Mouse (Mus musculus) skeletal muscle tissue, adult 2 months (tissue): ENCODE measurements around the gene Gm4737.
"Not testable (repeated sequence)": the region's sequence is repeated elsewhere in the genome, so short reads cannot be mapped to it uniquely, and the experiment has no call there.

Source experiments
- DNase-seq: peaks from one replicate; pipeline ENCODE4 v3.0.0-alpha.2; 2012; ENCODE audit warnings: low read depth, low spot score

The Gm4737 gene

DNA sequence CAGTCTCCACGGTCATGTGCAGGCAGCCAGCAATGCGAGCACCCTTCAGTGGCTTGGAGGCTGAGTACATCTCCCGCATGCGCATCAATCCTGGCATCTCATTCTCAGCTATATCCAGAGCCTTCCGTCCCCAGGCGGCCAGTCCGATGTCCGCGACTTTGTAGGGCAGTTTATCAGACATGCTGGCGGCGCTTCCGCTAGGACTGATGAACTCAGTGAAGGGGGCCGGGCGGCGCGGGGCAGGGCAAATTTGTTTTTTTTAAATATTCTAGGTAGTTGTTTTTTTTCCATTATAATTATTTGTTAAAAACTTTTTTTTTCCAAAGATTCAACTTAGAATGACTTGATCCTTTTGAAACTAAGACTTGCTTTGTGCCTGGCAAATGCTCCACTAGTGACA, at the start of gene Gm4737:
Gene Gm4737, minus strand, starts transcription at position 246 of the 400 bp plus-strand sequence.
- not testable (repeated sequence) for DNase-seq

DNA sequence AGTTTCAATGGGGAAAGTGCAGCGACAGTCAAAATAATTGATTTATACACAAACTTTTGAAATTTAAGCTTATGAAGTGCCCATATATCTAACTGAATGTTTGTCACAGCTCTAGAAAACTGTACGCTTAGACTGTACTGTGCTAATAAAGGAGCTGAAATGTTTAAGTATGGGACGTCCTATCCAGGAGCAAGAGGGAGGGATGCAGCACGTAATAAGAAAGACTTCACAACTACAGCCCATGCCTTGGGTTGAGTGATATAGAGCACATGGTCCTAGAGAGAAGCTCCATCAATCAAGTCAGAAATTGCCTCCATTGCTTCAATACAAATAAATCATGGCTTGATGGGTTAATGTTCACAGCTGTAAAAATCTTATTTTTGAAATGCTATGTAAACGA, 40.9 kb upstream of the Gm4737 start:
- no peak for DNase-seq

DNA sequence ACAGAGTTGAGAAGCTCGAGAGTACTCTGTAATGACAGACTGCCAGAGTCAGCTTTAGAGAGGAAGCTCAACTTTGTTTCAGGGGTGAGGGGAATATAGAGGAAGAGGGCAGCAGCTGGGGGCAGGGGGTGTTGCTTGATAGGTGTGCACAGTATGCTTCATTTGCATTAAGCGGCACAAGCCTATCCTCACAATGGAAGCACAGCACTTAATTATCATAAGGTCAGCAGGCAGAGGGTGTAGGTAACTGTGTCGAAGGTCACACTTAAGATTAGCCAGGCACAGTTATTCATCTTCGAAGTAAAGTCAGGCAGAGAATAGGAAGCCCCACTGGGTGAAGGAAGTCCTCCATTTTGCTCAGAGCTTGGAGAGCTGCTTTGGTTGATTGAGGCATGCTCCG, 28.2 kb upstream of the Gm4737 start:
- no peak for DNase-seq

DNA sequence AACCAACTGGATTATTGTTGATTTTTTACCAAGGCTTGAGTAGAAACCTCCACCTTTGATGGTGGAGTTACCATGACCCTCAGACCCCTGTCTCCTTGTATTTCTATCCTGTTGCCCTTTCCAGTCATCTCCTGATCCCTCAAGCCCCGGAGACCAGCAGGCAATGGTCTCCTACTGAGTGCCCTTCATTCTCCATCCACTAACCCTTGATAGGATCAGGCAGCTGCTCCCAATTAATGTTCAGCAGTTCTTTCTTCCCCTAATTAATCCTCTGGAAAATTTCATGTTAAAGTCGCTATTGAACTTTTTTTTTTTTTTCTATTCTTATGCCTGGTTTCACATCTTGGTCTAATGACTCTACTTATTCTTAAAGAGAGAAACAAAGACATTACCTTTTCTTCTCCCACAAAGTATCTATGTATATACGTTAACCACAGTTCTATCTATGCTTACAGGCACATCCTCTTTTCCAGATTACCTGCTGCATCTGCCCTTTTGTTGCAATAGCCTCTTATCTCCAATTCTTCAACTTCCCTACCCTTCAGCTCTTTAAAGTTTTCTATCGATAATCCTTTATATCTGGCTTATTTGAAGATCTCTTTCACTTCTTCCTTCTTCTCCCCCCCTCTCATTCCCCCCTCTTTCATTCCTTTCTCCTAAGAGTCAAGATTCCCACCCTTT, 23.4 kb upstream of the Gm4737 start:
- DNase-seq: no peak

DNA sequence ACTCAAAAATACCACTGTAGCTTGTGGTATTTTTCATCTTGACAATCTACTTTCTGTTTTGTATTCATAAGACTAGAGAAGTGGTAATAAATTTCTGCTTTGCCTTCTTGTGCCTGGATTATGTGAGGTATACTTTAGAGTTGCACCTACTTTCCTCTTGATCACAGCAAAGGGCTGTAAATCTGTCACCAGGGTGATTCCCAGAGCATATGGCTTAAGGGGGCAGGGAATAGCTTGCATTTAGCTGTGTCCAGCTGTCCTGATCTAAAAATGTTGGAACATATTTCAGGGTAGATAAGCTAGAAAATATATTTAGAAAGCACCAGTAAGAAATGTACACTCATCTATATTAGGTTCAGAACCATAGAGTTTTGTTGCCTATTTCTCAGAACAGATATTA, 18.2 kb upstream of the Gm4737 start:
- DNase-seq: no peak

DNA sequence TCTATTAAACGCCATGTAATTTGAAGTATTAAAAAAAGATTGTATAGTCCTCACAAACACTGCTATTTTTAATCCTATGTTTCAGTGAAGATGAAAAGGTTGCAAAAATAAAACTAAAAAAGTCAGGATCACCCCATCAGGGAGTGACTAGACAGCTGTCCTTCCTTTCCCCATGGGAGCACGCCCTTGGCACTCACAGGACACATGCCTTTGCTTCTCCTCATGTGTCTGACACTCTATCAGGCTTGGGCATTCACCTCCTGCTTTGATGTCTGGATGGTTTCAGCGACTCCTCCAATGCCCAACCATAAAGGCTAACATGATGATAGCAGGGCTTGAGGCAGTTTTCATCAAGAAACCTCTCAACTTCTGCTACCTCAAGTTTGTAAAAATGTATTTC, 12.1 kb upstream of the Gm4737 start:
- peak; percentile 54 for DNase-seq

DNA sequence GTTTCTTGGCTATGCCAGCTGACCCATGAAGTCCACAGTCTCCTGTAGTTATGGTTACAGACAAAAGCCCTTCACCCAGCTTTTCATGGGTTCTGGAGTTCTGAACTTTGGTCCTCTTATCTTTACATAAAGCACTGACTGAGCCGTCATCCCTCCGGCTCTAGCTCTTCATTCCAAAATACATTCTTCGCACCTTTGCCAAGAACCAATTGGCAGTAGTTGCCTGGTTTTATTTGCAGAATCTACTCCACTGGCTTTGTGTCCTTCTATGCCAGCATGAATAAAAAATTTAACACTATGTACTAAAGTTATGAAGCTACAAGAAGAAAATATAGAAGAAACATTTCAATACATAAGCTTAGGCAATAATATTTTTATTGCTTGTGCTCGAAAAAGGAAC, 10.4 kb upstream of the Gm4737 start:
- DNase-seq: no peak

DNA sequence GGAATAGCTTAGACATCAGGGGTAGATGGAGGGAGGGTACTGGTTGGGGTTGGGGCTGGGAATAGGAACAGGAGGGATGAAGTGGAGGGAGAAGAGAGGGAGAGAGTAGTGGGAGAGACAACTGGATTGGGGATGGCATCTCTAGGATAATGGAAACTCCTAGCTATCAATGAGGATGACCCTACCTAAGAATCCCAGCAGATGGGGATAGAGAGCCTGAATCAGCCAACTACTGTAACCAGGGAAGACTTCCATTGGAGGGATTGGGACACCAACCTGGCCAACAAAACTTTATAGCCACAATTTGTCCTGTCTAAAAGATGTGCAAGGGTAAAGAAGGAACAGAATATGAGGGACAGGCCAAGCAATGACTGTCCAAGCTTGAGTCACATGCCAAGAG, 3.7 kb downstream of the Gm4737 start:
- no peak for DNase-seq

DNA sequence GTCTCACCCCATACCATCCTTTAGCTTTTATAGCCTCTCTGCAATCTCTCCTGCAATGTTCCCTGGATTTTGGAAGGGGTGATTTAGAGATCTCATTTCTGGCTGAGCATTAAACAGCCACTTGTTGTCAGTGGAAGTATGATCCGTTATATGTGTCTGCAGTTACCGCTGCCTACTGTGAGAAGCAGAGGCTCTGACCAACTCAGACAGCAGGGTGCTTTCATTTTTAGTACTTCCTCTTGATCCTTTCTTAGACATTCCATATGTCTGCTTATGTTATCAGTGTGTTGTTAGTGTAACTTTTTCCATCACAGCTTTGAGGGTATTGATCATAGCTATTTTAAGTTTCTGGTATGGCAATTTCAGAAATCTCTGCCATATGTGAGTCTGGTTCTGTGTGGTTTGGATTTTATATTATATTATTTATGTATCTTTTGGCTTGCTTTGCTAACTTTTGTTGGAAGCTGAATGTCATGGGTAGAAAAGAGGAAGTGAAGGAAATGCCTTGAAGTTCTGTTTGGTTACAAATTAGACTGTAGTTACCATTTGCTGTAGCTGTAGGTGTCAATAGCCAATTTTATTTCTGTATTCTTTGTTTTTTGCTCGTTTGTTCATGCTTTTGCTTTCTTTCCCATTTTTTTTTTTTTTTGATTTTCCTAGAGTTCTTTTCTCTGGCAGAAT, 6.1 kb downstream of the Gm4737 start:
- DNase-seq: no peak

DNA sequence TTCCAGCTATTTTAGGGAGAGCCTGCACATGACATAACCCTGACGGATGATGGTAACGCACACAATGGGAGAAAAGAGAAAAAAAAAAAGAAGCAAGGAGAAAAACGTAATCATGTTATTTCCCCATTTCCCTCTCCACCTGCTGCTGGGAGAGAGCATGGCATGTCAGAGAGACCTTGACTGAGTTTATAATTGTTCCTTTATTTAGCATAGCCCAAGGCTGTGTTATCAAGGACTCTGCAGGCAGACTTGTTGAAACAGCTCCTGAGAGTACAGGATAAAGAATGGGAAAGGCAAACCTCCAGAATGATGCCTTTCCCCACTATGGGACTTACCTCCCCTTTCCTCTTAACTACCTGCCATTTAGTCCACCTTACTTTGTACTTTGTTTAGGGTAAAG, 7.9 kb downstream of the Gm4737 start:
- DNase-seq: no peak

DNA sequence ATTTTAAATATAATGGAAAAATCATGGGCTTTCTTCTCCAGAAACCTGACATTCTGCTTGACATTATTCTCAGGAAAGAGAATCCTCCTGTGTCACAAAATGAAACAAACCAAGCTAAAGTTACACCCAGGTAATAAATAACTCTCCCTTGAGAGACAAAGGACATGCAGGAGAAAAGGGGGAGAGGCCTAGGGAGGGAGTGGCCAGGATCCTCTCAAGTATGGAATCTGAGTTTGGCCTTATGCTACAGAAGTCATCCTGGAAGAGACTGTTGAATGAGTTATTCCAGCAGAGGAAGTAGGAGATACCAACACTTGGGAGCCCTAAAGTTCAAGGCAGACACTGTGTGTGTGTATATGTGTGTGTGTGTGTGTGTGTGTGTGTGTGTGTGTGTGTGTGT, 32.6 kb downstream of the Gm4737 start:
- DNase-seq: no peak

DNA sequence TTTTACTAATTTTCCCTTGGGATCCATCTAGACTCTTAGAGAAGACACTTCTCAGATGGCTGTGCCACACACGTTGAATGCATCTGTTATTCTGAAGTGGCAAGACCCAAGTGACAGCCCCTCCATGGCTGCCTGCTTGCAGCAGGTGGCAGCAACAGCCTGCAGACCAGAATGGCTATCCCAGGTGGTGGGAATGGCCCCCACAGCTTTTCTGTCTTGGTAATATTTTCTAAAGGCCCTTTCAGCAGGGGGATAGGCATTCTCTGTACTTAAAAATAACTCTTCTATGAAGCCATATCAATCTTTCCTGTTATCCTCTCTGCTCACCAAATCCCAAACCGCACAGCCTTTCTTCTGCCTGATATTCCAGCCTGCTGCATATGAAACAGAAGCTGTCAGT, 33.5 kb downstream of the Gm4737 start:
- no peak for DNase-seq

DNA sequence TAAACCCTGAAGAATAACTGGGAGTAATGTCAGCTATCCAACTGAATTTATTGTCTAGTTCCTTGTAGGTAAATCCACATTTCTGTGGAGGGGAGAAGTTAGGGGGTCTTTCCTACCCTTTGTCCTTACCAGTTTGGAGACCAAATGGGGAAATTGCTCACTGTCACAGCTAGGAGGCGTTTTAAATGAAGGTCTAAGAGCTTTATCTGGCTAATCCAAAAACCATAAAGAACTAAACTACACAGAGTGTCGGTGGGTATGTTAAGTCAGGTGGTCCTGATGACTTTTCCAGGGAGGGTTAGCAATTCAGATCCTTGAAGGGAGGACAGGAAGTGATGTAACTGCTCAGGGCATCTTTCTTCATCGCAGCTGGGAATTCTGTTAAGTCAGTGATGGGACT, 34.3 kb downstream of the Gm4737 start:
- no peak for DNase-seq

DNA sequence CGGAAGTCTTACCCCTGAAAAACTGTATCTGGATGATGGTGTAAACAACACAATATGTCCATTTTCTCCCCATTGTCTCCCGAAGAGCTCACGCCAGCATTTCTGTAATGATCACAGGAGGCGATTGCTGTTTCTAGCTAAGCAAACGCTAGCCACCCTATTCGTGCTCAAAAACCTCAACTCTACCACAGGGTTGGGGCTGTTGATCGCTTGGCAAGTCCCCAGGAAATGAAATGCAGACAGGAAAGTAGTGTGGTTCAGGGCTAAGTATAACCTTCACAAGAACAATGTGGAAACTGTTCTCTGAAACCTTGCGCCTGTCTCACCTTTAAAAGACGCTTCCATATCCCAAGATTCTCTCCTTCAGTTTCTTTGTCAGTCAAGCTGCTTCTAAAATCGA, 34.9 kb downstream of the Gm4737 start, which contains the start of gene Cd96:
Gene Cd96, minus strand, starts transcription at position 232 of the 400 bp plus-strand sequence.
- DNase-seq: no peak

DNA sequence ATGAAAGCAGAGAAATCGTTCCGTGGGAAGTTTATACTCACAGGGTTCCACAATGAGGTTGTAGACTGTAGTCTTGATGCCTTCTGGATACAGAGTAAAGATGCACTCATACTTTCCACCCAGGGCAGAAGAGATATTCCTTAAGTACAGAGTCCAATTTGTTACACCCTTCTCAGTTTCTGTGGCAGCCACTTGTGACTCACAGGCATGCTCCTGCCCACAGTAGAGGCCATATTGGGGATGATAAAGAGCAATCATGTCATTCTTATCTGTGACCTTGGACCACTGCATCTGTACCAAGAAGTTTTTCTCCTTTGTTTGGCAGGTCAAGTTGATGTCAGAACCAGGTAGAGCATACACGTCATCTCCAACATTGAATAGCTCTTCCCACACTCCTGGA, 37.2 kb downstream of the Gm4737 start:
- DNase-seq: no peak

DNA sequence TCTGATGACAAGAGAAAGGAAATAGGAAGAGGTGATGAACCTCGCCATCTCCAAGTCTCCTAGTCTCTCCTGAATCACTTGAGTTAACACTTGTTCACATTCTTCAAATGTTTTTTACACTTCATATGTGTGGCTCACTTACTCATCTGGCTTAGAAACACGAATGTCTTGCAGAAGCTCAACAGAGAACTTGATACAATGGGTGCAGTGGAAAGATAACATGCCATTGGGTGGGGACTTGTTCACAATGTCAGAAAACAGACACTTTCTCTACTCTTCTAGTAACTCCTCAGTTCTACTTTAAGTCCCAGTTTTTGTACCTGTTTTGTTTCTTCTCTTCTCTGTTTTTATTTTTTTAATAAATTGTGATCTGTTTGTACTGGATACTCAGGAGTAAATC, 40.1 kb downstream of the Gm4737 start:
- DNase-seq: no peak

DNA sequence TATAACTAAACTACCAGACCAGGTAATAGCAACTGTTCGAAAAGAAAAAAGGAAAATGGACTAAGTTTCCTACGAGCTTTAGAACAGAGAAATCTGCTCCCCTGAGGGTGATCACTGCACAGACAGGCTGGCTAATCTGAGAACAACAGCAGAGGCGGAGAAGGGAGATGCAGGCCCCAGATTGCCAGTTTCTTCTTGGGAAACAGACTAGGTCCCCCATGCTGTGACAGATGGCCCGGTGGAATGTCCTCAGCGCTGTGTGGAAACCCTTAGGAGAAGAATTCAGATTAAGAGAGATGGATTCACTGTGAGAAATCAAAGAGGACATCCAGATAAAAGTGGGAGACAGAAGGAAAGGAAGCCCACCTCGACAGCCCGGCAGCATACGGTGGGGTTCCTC, 45.3 kb downstream of the Gm4737 start:
- no peak for DNase-seq

DNA sequence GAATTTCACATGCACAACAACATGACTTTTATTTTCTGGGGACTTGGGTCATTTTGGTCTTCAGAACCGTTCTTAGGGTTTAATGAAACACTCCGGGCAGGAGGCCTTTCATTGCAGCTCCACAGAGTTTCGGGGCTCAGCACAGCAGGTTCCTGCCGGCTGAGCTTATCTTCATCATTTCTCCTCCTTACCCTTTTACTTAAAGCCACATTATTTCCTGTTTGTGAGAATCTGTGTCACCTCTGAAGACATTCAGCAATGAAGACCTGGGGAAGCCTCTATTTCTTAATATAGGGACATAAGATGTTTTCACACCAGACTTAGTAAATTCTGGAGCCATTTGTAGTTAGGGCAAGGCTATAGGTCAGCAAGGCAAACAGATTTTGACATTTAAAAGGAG, 47.4 kb downstream of the Gm4737 start:
- no peak for DNase-seq

DNA sequence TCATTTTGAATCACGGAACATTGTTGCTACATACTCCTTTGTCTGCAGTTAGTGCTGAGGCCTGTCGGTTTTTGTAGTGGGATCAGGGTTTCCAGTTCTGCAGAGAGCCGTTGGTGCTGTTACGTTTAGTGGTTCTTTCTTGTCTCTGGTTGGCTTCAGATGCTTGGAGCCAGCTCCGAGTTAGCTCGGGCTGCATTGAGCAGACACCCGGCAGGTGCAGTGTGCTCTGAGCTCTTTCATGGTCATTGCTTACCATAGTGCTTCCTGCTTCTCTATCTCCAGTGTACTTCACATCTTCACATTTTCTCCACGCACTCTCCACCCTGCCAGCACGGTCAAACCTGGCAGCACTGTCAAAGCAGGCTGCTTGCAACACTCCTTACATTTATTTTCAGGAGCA, 50.4 kb downstream of the Gm4737 start:
- DNase-seq: no peak
